Mouse (Mus musculus) T-helper 17 cell (primary cell): ENCODE data around the gene Fcnb.

Source experiments
- in situ Hi-C, 2 experiments: fragments of 300-600 bp; cut with MboI, MseI; formaldehyde crosslinking; loops; 1 replicate in 1 of 2; 2 replicates in 1 of 2; pipeline ENCODE4 v1.15.1; 2025; ENCODE audit warnings: high pct_unique_total_duplicates in 2 of 2

Fcnb gene

GRCm38 (mm10) chr2:28032469-28032868, 52.2 kb downstream of the Fcnb start:
- in situ Hi-C loops: no loop called here

- in situ Hi-C loops: no loop called here
Observed at GRCm38 (mm10) chr2:28031860-28032259, 52.8 kb downstream of the Fcnb start.
